Mouse (Mus musculus): ENCODE measurements at regions not wholly inside any gene's neighbourhood (a gene's known extent, or its start where the extent isn't known, plus 50 kb on each side); places are given as distances from the start of the nearest gene placed in this dataset.

DNA sequence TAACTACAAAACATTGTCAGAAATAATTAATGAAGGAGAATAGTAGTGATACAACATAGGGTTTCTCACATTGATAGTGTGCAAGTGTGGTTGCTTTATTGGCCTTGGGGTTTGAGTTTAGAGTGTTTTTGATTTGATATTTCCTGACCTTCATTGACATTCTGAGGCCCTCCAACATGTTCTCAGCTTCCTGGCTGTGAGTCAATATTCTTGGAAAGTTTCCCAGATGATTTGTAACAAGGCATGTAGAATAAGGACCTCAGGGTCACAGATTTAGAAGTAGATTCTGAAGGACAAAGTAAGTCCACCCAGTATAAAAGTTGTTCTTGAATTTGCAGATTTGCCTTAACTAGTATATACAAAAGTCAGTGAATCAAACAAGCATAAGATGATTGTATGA is 969.7 kb upstream of the Pcdh9 start:
- DNase-seq (ENCODE audit: low read depth, low spot score) = no peak

DNA sequence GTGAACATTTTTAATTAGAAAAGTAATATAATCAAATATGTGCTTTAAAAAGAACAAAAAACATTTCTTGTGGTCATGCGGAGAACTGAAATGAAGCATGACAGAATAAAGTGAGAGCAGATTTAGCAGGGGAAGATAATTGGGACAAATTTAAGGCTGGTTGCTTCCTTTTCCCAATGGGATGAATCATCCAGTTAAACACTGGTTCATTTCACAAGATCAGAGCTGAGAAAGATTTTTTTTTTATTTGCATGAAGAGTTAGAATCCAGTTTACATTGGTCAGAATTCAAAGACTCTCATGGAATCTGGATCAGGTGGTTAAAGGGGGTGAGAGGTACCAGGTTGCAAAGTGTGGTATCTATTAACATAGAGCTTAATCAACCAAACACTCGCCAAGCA is 978.5 kb upstream of the Pcdh9 start:
- DNase-seq (ENCODE audit: low read depth, low spot score) = peak; percentile 21

DNA sequence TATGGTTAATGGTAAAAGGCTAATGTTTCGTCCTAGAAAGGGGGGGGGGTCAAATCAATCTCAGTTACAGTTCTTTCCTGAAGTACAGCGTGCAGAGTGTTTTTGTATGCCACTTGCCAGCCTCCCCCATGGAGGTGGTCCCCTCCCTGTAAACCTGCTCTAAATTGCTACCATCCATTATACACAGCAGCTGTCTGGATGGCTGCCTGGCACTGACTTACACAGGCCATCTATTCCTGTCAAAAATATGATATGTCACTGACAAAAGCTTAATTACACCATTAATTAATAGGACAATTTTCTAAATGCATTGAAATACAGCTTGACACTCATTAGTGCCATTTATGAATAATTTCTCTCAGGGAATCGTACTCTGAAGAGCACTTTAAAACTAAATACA is 995.0 kb upstream of the 4921530L21Rik start:
- DNase-seq (ENCODE audit: low read depth, low spot score) = no peak

DNA sequence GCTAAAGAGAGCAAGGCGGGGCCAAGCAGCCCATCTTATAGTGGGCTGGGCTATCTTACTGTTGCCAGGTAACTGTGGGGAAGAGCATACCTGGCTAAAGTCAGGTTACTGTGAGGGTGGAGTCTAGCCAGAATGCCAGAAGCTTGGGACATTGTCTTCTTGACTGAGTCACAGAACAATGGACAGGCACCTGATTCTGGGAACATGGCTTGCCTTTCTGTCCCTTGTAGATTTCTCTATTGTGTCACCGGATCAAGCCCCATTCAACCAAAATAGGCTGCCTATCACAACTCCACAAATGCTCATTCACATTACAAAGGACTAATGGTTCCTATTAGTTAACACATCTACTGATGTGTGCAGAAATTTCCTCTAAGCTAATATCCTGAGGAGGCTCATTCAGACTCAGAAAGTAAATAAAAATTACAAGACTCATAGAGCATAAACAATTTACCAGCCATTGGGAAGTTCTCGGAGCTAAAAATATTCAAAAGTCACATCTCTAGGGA is 985.7 kb upstream of the 4921530L21Rik start:
- no peak for DNase-seq (ENCODE audit: low read depth, low spot score)

DNA sequence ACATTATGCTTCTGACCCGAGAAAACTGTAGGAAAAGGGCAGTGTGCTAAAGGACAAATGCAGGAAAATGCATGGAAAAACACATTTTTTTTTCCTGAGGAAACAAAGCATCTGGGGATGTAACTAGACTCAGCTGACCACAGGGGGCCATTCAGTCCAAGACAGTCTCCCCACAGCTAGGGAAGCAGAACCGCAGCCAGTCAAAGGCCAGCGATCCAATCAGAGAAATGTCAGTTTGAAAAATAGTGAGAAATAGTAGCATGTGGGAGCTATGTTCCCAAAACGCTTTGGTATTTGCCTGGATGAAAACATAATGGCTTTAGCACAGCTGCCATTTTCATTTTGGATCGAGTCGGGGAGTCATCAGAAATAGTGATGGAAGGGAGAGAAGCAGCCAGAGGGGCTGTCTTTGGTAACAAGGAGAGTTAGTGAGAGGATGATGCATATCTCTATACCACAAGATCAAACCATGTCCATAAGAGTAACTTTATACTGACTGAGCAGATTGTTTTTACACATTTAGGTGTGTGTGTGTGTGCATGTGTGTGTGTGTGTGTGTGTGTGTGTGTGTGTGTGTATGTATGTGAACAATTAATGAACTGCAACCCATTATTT is 982.3 kb upstream of the 4921530L21Rik start:
- no peak for DNase-seq (ENCODE audit: low read depth, low spot score)

DNA sequence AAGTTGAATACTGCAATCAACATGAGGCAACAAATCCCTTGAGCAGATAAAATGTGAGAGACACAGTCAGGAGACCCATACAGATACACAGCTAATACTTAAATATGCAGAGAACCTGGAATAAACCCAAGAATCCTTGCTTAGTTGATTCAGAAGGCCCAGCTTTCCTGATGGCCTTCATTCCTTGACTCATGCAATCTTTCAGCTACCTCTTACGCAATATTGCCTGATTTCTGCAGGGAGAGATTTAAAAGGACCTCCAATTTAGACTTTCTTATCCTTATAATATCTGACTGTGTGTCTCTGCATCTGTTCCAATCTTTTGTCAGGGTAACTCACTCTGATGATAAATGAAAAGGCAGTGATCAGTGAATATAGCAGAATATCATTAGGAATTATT is 968.7 kb upstream of the 4921530L21Rik start:
- no peak for DNase-seq (ENCODE audit: low read depth, low spot score)

DNA sequence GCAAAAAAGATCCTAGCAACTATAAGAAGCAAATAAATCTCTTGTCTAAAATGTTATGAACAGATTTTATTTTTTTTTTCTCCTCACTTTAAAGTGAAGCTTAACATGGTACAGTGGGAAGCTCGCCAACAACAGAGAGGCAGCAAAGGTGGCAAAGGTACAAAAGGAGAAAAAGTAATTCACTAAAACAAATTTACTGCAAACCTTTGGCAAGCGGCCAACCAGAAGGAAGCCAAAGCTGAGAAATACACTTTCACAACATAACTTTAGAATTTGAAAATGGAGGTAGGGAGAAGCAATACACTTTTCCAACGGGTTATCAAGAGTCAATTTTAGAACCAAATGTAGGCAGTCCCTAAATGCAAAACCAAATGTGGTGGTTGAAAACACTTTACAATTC is 939.6 kb upstream of the 4921530L21Rik start:
- peak; percentile 33 for DNase-seq (ENCODE audit: low read depth, low spot score)
